Mouse (Mus musculus) layer of hippocampus, postnatal 10 days (tissue): Measurements from ENCODE around the gene Chat. TPM values are rescaled to one million over a fixed set of nuclear protein-coding genes. Genes with fewer than 3 reads are reported as not detected.
"Not testable (repeated sequence)": the region's sequence is repeated elsewhere in the genome, so short reads cannot be mapped to it uniquely, and the experiment has no call there.

Experiments
- DNase-seq, 2 experiments: peaks; one replicate each; pipeline ENCODE4 v3.0.0; 2021; ENCODE audit warnings: low spot score in 2 of 2
- total RNA-seq, 2 experiments: library from RNA; stranded (reverse); gene quantifications; 2 replicates each; pipeline ENCODE4 v1.2.3; 2021

The Chat gene
- total RNA-seq, 2 experiments from 2014 or later, result not detected

- DNase-seq, result no peak
Observed at GRCm38 (mm10) chr14:32463211-32464040, 2.4 kb downstream of the Chat start.

GRCm38 (mm10) chr14:32452552-32452951 lies 13.2 kb downstream of the Chat start:
- no peak for DNase-seq

GRCm38 (mm10) chr14:32446989-32447388 lies 18.8 kb downstream of the Chat start:
- no peak for DNase-seq

- DNase-seq, result no peak
Observed at GRCm38 (mm10) chr14:32443446-32443845, 22.3 kb downstream of the Chat start.

- DNase-seq, result peak; percentile 15 to 33
Observed at GRCm38 (mm10) chr14:32439744-32440143, 26.0 kb downstream of the Chat start.

GRCm38 (mm10) chr14:32439316-32439715 lies 26.5 kb downstream of the Chat start:
- no peak for DNase-seq

- no peak for DNase-seq
Observed at GRCm38 (mm10) chr14:32437352-32437793, 28.4 kb downstream of the Chat start.

- no peak for DNase-seq
Observed at GRCm38 (mm10) chr14:32429030-32429602, 36.7 kb downstream of the Chat start.

- no peak for DNase-seq
Observed at GRCm38 (mm10) chr14:32423946-32424345, 41.8 kb downstream of the Chat start.

GRCm38 (mm10) chr14:32418747-32419146 lies 47.0 kb downstream of the Chat start:
- DNase-seq, result no peak

- DNase-seq, result no peak
Observed at GRCm38 (mm10) chr14:32412075-32412474, 53.7 kb downstream of the Chat start.

GRCm38 (mm10) chr14:32410084-32410483 lies 55.7 kb downstream of the Chat start:
- DNase-seq, result no peak

GRCm38 (mm10) chr14:32405399-32405798 lies 60.4 kb downstream of the Chat start:
- not testable (repeated sequence) for DNase-seq

GRCm38 (mm10) chr14:32388196-32388595 lies 77.6 kb downstream of the Chat start, which contains the start of gene 1700024G13Rik:
1700024G13Rik (minus strand) TSS chr14:32388391.
- no peak for DNase-seq

- DNase-seq, result no peak
Observed at GRCm38 (mm10) chr14:32381619-32382018, 84.2 kb downstream of the Chat start.

- no peak for DNase-seq
Observed at GRCm38 (mm10) chr14:32381066-32381465, 84.7 kb downstream of the Chat start.

GRCm38 (mm10) chr14:32380099-32380480 lies 85.7 kb downstream of the Chat start:
- DNase-seq, result no peak

GRCm38 (mm10) chr14:32379395-32380098 lies 86.2 kb downstream of the Chat start:
- no peak for DNase-seq

GRCm38 (mm10) chr14:32372510-32372909 lies 93.3 kb downstream of the Chat start:
- DNase-seq, result no peak

- no peak for DNase-seq
Observed at GRCm38 (mm10) chr14:32369756-32370155, 96.0 kb downstream of the Chat start.

- no peak for DNase-seq
Observed at GRCm38 (mm10) chr14:32364359-32364758, 101.4 kb downstream of the Chat start.
